Mouse (Mus musculus): ENCODE results near the gene Cys1. TPM values are rescaled to one million over a fixed set of nuclear protein-coding genes. Genes with fewer than 3 reads are reported as not detected.
"Not testable (repeated sequence)": the region's sequence is repeated elsewhere in the genome, so short reads cannot be mapped to it uniquely, and the experiment has no call there.

The Cys1 gene
- polyA plus RNA-seq, 1 experiment from 2014 or later, result 6.5 TPM

DNA sequence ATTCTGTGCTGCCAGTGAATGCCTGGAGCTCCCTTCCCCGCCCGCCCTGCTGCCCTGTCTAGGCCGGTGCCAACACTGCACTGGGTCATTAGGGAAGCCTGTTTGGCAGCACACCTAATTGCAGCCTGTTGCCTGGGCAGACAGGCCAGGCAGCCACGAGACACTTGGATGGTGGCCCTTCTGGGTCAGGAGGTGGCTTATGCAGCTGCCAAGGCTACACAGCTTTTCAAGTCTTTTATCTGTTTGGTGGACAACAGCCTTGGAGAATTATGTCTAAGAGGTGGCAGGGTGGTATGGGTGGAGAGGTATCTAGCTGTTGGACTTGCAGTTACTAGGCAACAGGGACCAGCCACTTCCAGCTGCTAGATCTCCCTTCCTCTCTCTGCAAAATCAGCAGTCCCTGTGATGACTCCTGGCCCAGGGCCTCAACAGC, 39.2 kb downstream of the Cys1 start:
- H3K4me3 ChIP-seq (replicated peaks), result no peak overlapping the region
- ATAC-seq (ENCODE audit: insufficient number of reproducible peaks, low FRiP score, low TSS enrichment, low read depth), result peak; percentile 68
- peaks cover 13% of the 10 kb centered on the region for H3K4me1 ChIP-seq
- no peaks in the 10 kb centered on the region for H3K36me3 ChIP-seq
- no peaks in the 10 kb centered on the region for H3K9me3 ChIP-seq (replicated peaks)
- H3K4me2 ChIP-seq (replicated peaks), result no peak overlapping the region
- 62% methylated on average over 4 of the region's 4 CpGs for WGBS
- no peak overlapping the region for H3K9ac ChIP-seq
- no peaks in the 10 kb centered on the region for H3K27me3 ChIP-seq
- no peak overlapping the region for H3K27ac ChIP-seq (replicated peaks)

DNA sequence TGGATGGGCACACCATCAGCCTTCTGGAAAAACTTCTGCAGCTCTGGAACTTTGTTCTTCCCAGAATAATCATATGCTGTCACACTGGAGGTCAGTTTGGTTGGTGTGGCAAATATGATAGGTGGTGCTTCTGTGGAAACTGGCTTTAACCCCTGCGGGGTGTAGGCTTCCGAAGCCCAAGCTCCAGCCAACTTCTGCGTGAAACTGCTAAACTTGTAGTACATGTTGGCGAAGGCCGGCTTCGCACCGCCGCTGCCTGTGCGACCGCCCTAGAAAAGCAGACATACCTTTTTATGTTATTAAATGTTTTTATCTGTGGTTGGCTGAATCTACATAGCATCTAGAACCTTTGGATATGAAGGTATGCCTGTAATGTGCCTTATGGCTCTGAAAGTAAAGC, 42.8 kb downstream of the Cys1 start:
- H3K4me2 ChIP-seq (replicated peaks), result not testable (repeated sequence)

DNA sequence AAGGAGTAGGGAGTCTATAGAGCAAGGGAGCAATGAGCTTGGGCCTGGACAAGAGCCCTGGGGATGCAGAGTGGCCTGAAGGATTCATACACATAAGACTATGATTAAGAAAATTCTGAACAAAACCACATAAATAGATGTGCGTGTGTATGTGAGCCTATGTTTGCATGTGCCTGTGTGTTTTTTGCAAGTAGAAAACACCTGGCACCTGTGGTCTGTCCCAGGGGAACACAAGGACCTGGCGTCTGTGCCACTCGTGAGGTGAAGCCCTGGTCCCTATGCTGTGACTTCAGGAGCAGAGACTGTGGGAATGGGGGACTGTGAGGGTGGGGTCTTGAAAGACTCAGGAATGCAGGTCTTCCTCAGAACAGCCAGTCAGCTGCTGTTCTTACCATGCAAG, 47.0 kb downstream of the Cys1 start:
- Histone ChIP-seq H3K4me1 (0 out of 2 replicates have a peak, but pooled peaks cover 4% of the 10 kb centered on the region), H3K4me3 (replicated peaks) (no peak overlapping the region), H3K9me3 (replicated peaks) (no peaks in the 10 kb centered on the region), H3K36me3 (no peaks in the 10 kb centered on the region), H3K27ac (replicated peaks) (no peak overlapping the region), H3K4me2 (replicated peaks) (no peak overlapping the region), H3K27me3 (no peaks in the 10 kb centered on the region), H3K9ac (no peak overlapping the region)
- 81% methylated on average over 3 of the region's 3 CpGs for WGBS
- ATAC-seq (ENCODE audit: insufficient number of reproducible peaks, low FRiP score, low TSS enrichment, low read depth), result no peak

More for the DNA sequence above, 42.8 kb downstream of the Cys1 start:
- H3K27me3 ChIP-seq; H3K4me1 ChIP-seq; H3K36me3 ChIP-seq; ATAC-seq (ENCODE audit: insufficient number of reproducible peaks, low FRiP score, low TSS enrichment, low read depth); H3K27ac ChIP-seq (replicated peaks); H3K4me3 ChIP-seq (replicated peaks); H3K9me3 ChIP-seq (replicated peaks); H3K9ac ChIP-seq: not testable (repeated sequence)
- 91% methylated on average over 10 of the region's 10 CpGs for WGBS

DNA sequence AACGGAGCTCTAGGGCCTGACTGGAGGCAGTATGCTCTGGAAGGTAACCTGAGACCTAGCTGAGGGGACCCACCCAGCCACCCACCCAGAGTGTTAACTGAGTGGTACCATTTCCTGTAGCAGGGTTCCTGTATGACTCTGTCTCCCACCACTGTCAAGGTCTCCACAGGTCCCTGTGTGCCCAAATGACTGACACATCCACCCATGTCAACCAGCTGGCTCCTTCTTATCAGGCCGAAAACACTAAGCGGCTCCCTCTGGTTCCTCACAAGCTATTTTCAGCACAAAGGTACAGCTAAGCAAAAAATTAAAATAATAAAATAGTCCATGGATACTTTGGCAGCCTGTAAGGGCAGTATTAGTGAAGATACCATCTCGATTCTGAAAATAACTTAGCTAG, 47.4 kb downstream of the Cys1 start:
- Histone ChIP-seq H3K27me3 (no peaks in the 10 kb centered on the region), H3K4me1 (0 out of 2 replicates have a peak, but pooled peaks cover 4% of the 10 kb centered on the region), H3K4me3 (replicated peaks) (no peak overlapping the region), H3K9me3 (replicated peaks) (no peaks in the 10 kb centered on the region), H3K36me3 (no peaks in the 10 kb centered on the region), H3K27ac (replicated peaks) (no peak overlapping the region), H3K9ac (no peak overlapping the region), H3K4me2 (replicated peaks) (no peak overlapping the region)
- ATAC-seq (ENCODE audit: insufficient number of reproducible peaks, low FRiP score, low TSS enrichment, low read depth), result no peak; the same call in 1 of the 2 replicates
- WGBS, result 70% methylated on average over 4 of the region's 4 CpGs

DNA sequence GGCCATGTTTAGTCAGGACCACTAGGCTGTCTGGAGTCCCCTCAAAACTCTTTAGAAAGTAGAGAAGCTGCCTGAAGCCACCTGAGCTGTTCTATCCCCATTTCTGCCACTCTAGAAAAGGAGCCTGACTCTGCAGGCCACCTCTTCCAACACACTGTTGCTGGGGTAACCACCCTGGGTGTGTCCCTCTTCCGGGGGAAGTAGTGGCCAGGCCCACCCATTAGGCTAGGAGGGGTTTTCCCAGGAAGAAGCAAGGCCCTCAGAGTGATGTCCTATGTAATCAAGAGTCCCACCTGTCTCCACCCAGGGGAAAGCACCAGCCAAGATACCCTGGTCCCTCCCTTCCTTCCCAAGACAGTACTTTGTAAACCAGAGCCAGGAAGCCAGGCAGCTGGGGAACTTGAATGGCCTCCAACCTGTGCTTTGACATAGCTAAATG, 47.8 kb downstream of the Cys1 start:
- Histone ChIP-seq H3K36me3 (no peaks in the 10 kb centered on the region), H3K27ac (replicated peaks) (no peak overlapping the region), H3K9ac (no peak overlapping the region), H3K27me3 (no peaks in the 10 kb centered on the region), H3K4me1 (0 out of 2 replicates have a peak, but pooled peaks cover 4% of the 10 kb centered on the region), H3K9me3 (replicated peaks) (no peaks in the 10 kb centered on the region), H3K4me2 (replicated peaks) (no peak overlapping the region), H3K4me3 (replicated peaks) (no peak overlapping the region)
- WGBS, result 52% methylated on average over 1 of the region's 1 CpGs
- no peak; the same call in 1 of the 2 replicates for ATAC-seq (ENCODE audit: insufficient number of reproducible peaks, low FRiP score, low TSS enrichment, low read depth)

DNA sequence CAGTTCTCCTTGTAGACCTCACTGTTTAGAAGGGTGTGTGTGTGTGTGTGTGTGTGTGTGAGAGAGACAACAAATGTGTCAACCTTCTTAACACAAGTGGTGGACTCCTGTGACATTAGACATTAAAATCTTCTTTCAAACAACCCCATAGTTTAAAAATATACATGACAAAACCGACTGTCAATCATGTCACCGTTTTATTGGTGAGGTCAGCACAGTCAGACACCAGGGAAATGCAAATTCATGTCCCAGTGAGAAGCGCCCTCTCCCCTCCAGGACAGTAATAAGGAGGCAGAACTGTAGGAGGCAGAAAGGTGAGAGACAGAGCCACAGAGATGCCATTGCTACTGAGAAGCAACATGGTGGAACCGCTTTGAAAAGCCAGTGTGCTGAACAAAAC, 49.2 kb downstream of the Cys1 start:
- no peak for ATAC-seq (ENCODE audit: insufficient number of reproducible peaks, low FRiP score, low TSS enrichment, low read depth)
- 70% methylated on average over 4 of the region's 4 CpGs for WGBS
- H3K4me3 ChIP-seq (replicated peaks), result no peak overlapping the region
- no peaks in the 10 kb centered on the region for H3K27me3 ChIP-seq
- no peaks in the 10 kb centered on the region for H3K9me3 ChIP-seq (replicated peaks)
- no peaks in the 10 kb centered on the region for H3K36me3 ChIP-seq
- 0 out of 2 replicates have a peak, but pooled peaks cover 4% of the 10 kb centered on the region for H3K4me1 ChIP-seq
- H3K27ac ChIP-seq (replicated peaks), result no peak overlapping the region
- no peak overlapping the region for H3K9ac ChIP-seq
- H3K4me2 ChIP-seq (replicated peaks), result no peak overlapping the region

DNA sequence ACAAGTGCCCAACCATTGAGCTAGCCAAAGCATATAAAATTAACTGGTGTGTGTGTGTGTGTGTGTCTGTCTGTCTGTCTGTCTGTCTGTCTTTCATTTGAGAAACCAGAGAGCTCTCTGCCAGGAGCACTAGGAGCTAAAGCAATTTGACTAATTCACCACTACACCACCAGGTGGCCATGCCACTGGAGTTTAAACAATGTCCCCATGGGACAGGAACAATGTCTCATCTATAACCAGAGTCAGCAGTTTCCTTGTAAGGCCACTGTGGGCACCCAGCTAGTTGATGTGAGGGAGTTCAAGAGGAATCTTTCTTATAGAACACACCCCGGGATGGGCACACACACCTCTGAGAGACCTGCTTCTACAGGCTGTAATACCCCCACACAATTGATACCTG, 51.4 kb downstream of the Cys1 start:
- no peaks in the 10 kb centered on the region for H3K27me3 ChIP-seq
- no peaks in the 10 kb centered on the region for H3K36me3 ChIP-seq
- H3K9me3 ChIP-seq (replicated peaks), result no peaks in the 10 kb centered on the region
- H3K4me1 ChIP-seq, result 0 out of 2 replicates have a peak, but pooled peaks cover 4% of the 10 kb centered on the region
- H3K4me2 ChIP-seq (replicated peaks), result no peak overlapping the region
- H3K4me3 ChIP-seq (replicated peaks), result no peak overlapping the region
- H3K9ac ChIP-seq, result no peak overlapping the region
- no peak for ATAC-seq (ENCODE audit: insufficient number of reproducible peaks, low FRiP score, low TSS enrichment, low read depth)
- no peak overlapping the region for H3K27ac ChIP-seq (replicated peaks)
- whole genome bisulfite sequencing, result 73% methylated on average over 1 of the region's 1 CpGs

DNA sequence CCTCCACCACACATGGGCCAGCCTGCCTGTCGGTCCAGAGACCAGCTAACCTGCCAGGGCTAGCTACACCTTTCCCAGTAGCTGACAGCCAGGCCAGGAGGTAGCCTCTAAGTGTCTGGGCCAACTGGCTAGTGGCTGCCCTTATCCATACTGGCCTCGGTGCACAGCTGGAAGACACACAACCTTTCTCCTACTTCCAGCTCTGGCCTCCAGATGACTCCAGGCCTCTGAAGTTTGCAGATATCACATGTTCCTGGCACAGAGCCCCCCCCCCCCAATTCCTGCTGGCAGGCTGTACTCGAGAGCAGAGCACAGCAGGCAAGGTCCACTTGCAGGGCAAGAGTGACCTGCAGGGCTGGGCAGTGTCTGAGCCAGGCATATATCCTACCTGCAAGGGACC, 54.4 kb downstream of the Cys1 start:
- ATAC-seq (ENCODE audit: insufficient number of reproducible peaks, low FRiP score, low TSS enrichment, low read depth), result no peak; the same call in 1 of the 2 replicates
- WGBS, result 51% methylated on average over 3 of the region's 3 CpGs

DNA sequence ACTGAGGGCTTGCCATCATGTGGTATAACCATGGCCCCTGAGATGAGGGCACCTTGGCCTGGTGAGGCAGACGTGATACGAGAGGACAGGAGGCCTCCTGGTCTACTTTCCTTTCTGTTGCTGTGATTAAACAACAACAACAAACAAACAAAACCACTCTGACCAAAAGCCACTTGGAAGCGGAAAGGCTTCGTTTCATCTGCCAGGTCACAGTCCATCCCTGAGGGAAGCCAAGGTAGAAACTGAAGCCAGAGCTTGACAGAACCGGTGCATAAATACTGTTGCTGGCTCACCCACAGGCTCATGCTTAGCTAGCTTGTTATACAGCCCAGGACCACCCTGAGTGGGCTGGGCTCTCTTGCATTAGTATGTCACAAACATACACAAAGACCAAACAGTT, 55.2 kb downstream of the Cys1 start:
- Histone ChIP-seq H3K27me3 (no peaks in the 10 kb centered on the region), H3K4me2 (replicated peaks) (no peak overlapping the region), H3K27ac (replicated peaks) (no peak overlapping the region), H3K4me1 (no peaks in the 10 kb centered on the region), H3K36me3 (no peaks in the 10 kb centered on the region), H3K4me3 (replicated peaks) (no peak overlapping the region), H3K9me3 (replicated peaks) (no peaks in the 10 kb centered on the region), H3K9ac (no peak overlapping the region)
- 82% methylated on average over 5 of the region's 5 CpGs for WGBS
- ATAC-seq (ENCODE audit: insufficient number of reproducible peaks, low FRiP score, low TSS enrichment, low read depth), result no peak

More for the DNA sequence above, 54.4 kb downstream of the Cys1 start:
- H3K4me1 ChIP-seq, result no peaks in the 10 kb centered on the region
- no peaks in the 10 kb centered on the region for H3K36me3 ChIP-seq
- H3K9me3 ChIP-seq (replicated peaks), result no peaks in the 10 kb centered on the region
- H3K9ac ChIP-seq, result no peak overlapping the region
- H3K4me3 ChIP-seq (replicated peaks), result no peak overlapping the region
- no peak overlapping the region for H3K4me2 ChIP-seq (replicated peaks)
- H3K27me3 ChIP-seq, result no peaks in the 10 kb centered on the region
- H3K27ac ChIP-seq (replicated peaks), result no peak overlapping the region

DNA sequence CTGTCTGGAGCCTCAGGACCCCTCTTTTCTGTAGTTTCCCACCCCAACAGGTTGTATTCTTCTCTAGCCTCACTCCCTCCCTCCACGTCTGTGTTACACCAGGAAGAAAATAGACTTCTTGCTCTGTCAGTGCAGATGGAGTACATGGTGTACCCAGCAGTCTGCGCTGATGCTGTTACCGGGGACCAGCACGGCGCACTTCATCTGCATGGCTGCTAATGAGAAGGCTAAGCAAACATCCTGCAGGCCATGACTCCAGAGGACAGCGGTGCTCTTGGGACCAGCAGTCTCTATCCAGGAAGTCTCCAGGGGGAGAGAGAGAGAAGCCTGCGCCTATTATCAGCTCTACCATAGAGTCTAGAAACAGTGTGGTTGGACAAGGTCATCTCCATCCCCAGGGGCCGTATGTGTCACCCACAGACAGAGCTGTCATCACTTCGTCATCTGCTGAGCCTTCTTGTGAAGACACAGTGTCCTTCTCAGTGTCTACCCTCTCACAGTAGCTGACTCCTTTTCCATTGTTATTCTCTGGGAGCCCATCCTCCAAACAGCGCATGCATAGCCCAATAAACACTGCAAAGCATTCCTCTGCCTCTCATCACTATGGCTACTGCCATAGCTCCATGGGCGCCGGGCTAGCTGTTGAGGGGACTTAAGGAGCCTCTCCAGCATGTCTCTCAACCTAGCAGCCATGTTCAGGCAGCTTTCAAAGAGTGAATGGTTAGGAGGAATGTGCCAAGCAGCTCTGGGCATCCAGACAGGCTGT, 57.9 kb downstream of the Cys1 start:
- H3K4me2 ChIP-seq (replicated peaks), result no peak overlapping the region
- no peak for ATAC-seq (ENCODE audit: insufficient number of reproducible peaks, low FRiP score, low TSS enrichment, low read depth)
- H3K9me3 ChIP-seq (replicated peaks), result no peaks in the 10 kb centered on the region
- whole genome bisulfite sequencing, result 79% methylated on average over 12 of the region's 12 CpGs
- no peak overlapping the region for H3K27ac ChIP-seq (replicated peaks)
- no peaks in the 10 kb centered on the region for H3K27me3 ChIP-seq
- no peak overlapping the region for H3K4me3 ChIP-seq (replicated peaks)
- H3K4me1 ChIP-seq, result no peaks in the 10 kb centered on the region
- no peak overlapping the region for H3K9ac ChIP-seq
- H3K36me3 ChIP-seq, result no peaks in the 10 kb centered on the region

DNA sequence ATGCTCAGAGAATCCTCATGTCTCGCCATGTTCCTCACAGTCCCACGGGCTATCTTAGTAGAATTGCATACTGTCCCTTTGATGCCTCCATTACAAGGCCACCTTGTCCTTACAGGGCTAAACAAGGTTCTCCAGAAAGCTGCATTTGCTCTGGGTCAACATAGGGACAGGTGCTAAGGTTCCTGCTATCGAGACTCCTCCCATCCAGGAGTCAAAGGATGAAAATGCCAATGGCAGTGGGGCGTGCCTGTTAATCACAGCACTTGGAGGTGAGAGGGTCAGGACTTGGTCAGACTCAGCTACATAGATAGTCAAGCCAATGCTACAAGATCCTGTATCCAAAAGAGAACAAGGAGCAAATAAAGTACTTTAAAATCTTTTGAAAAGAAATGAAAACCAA, 62.2 kb downstream of the Cys1 start:
- no peaks in the 10 kb centered on the region for H3K4me1 ChIP-seq
- H3K4me2 ChIP-seq (replicated peaks), result no peak overlapping the region
- no peaks in the 10 kb centered on the region for H3K36me3 ChIP-seq
- H3K9ac ChIP-seq, result no peak overlapping the region
- ATAC-seq (ENCODE audit: insufficient number of reproducible peaks, low FRiP score, low TSS enrichment, low read depth), result no peak
- H3K27ac ChIP-seq (replicated peaks), result no peak overlapping the region
- H3K4me3 ChIP-seq (replicated peaks), result no peak overlapping the region
- 90% methylated on average over 4 of the region's 4 CpGs for WGBS
- no peaks in the 10 kb centered on the region for H3K9me3 ChIP-seq (replicated peaks)
- H3K27me3 ChIP-seq, result no peaks in the 10 kb centered on the region

Data from embryonic facial prominence, embryonic 15.5 days (tissue).